13 mouse cellular contexts compared by ENCODE assay signal in genomic region chr11:26773122-26773796, GRCm38 (mm10).
A peak's percentile ranks its signal among the peaks of the same experiment; 100 is the strongest.
DNase-seq lines count a peak whose midpoint lies in the region; ATAC-seq and TF ChIP-seq lines count a peak whose summit lies in the region.
"Had no signal": no experiment of that assay in that cellular context is flagged by ENCODE, and none has a peak within 500 bp of the region (broad histone marks: within the 10 kb centered on the region; RNA-seq: fewer than 3 reads in every experiment).

No protein-coding gene starts in this region.

- no peaks in the 10 kb centered on the region for H3K27me3 ChIP-seq in neural tube, embryonic 12.5 days (replicated peaks)
- no peaks in the 10 kb centered on the region for H3K27me3 ChIP-seq in forebrain, postnatal 0 days (ENCODE audit: insufficient read depth, low read length)
- no peaks in the 10 kb centered on the region for H3K27me3 ChIP-seq in midbrain, embryonic 13.5 days
- H3K27me3 ChIP-seq in intestine, postnatal 0 days (replicated peaks; ENCODE audit: control insufficient read depth, insufficient read depth, low read length) = no peaks in the 10 kb centered on the region
- H3K27me3 ChIP-seq: liver, embryonic 13.5 days had no signal

- H3K4me3 ChIP-seq in neural tube, embryonic 12.5 days = no peak overlapping the region
- H3K4me3 ChIP-seq in forebrain, postnatal 0 days (ENCODE audit: low read depth, low read length) = no peak overlapping the region
- H3K4me3 ChIP-seq in midbrain, embryonic 13.5 days (replicated peaks) = no peak overlapping the region
- no peak overlapping the region for H3K4me3 ChIP-seq in intestine, postnatal 0 days (ENCODE audit: low read depth, low read length)
- H3K4me3 ChIP-seq: limb, embryonic 10.5 days; liver, embryonic 13.5 days had no signal

- no peak for TF ChIP-seq CTCF in forebrain, postnatal 0 days (IDR thresholded peaks at IDR 0.05; ENCODE audit: low read depth)
- TF ChIP-seq CTCF in intestine, postnatal 0 days (IDR thresholded peaks at IDR 0.05; ENCODE audit: low read depth) = no peak

- peak; percentile 70 for ATAC-seq in neural tube, embryonic 12.5 days (ENCODE audit: low FRiP score, low read depth)
- peak; percentile 53 for ATAC-seq in forebrain, postnatal 0 days
- peak; percentile 92 for ATAC-seq in midbrain, embryonic 13.5 days
- ATAC-seq in intestine, postnatal 0 days = no peak

- no peak overlapping the region for H3K27ac ChIP-seq in neural tube, embryonic 12.5 days
- H3K27ac ChIP-seq in forebrain, postnatal 0 days (ENCODE audit: low read depth, low read length) = no peak overlapping the region
- H3K27ac ChIP-seq in midbrain, embryonic 13.5 days = peak overlapping the region; percentile 48
- H3K27ac ChIP-seq in intestine, postnatal 0 days (ENCODE audit: low read depth, low read length) = no peak overlapping the region
- H3K27ac ChIP-seq: limb, embryonic 10.5 days; liver, embryonic 13.5 days had no signal

- H3K36me3 ChIP-seq in neural tube, embryonic 12.5 days = no peaks in the 10 kb centered on the region
- H3K36me3 ChIP-seq in forebrain, postnatal 0 days (ENCODE audit: insufficient read depth) = no peaks in the 10 kb centered on the region
- no peaks in the 10 kb centered on the region for H3K36me3 ChIP-seq in midbrain, embryonic 13.5 days
- no peaks in the 10 kb centered on the region for H3K36me3 ChIP-seq in intestine, postnatal 0 days (ENCODE audit: control insufficient read depth, insufficient read depth)
- H3K36me3 ChIP-seq: limb, embryonic 10.5 days; liver, embryonic 13.5 days had no signal

- no peak overlapping the region for H3K4me2 ChIP-seq in neural tube, embryonic 12.5 days (replicated peaks)
- H3K4me2 ChIP-seq in forebrain, postnatal 0 days (ENCODE audit: low read depth) = no peak overlapping the region
- no peak overlapping the region for H3K4me2 ChIP-seq in midbrain, embryonic 13.5 days (replicated peaks)
- no peak overlapping the region for H3K4me2 ChIP-seq in intestine, postnatal 0 days (replicated peaks; ENCODE audit: low read depth)
- H3K4me2 ChIP-seq: liver, embryonic 13.5 days had no signal

- H3K9me3 ChIP-seq in neural tube, embryonic 12.5 days = no peaks in the 10 kb centered on the region
- H3K9me3 ChIP-seq in forebrain, postnatal 0 days (ENCODE audit: low read length) = no peaks in the 10 kb centered on the region
- no peaks in the 10 kb centered on the region for H3K9me3 ChIP-seq in midbrain, embryonic 13.5 days
- no peaks in the 10 kb centered on the region for H3K9me3 ChIP-seq in intestine, postnatal 0 days (ENCODE audit: control insufficient read depth)
- H3K9me3 ChIP-seq: limb, embryonic 10.5 days; liver, embryonic 13.5 days had no signal

- no peak for DNase-seq in neural tube, embryonic 10.5 days (ENCODE audit: extremely low spot score, low spot score)
- DNase-seq in forebrain, postnatal 0 days = peak; percentile 20
- no peak for DNase-seq in right cerebral cortex, postnatal 4 days
- DNase-seq in ovary, adult 18-20 months (ENCODE audit: low spot score) = no peak
- DNase-seq: adrenal gland, adult 2 months; cerebellum, adult 18-20 months; kidney, adult 9 months; liver, embryonic 13.5 days; right cerebral cortex, postnatal 25 days had no signal

- no peak overlapping the region for H3K9ac ChIP-seq in neural tube, embryonic 12.5 days
- H3K9ac ChIP-seq in forebrain, postnatal 0 days = no peak overlapping the region
- H3K9ac ChIP-seq in midbrain, embryonic 13.5 days (replicated peaks) = no peak overlapping the region
- H3K9ac ChIP-seq in intestine, postnatal 0 days (ENCODE audit: low read depth, low read length) = no peak overlapping the region
- H3K9ac ChIP-seq: liver, embryonic 13.5 days had no signal

- H3K4me1 ChIP-seq in neural tube, embryonic 12.5 days = peaks cover 7% of the 10 kb centered on the region; the same call in 1 of the 2 replicates
- 0 out of 2 replicates have a peak, but pooled peaks cover 6% of the 10 kb centered on the region for H3K4me1 ChIP-seq in forebrain, postnatal 0 days (ENCODE audit: insufficient read depth)
- peaks cover 17% of the 10 kb centered on the region for H3K4me1 ChIP-seq in midbrain, embryonic 13.5 days (replicated peaks)
- no peaks in the 10 kb centered on the region for H3K4me1 ChIP-seq in intestine, postnatal 0 days (replicated peaks; ENCODE audit: control insufficient read depth, insufficient read depth, low read length)
- H3K4me1 ChIP-seq: limb, embryonic 10.5 days; liver, embryonic 13.5 days had no signal

- 18% methylated on average over 3 of the region's 3 CpGs for WGBS in neural tube, embryonic 12.5 days
- WGBS in forebrain, postnatal 0 days = 16% methylated on average over 3 of the region's 3 CpGs
- WGBS in midbrain, embryonic 13.5 days = 10% methylated on average over 3 of the region's 3 CpGs
- 51% methylated on average over 3 of the region's 3 CpGs for WGBS in intestine, postnatal 0 days
